ENCODE assay signal across 9 mouse cellular contexts in the genomic region with DNA sequence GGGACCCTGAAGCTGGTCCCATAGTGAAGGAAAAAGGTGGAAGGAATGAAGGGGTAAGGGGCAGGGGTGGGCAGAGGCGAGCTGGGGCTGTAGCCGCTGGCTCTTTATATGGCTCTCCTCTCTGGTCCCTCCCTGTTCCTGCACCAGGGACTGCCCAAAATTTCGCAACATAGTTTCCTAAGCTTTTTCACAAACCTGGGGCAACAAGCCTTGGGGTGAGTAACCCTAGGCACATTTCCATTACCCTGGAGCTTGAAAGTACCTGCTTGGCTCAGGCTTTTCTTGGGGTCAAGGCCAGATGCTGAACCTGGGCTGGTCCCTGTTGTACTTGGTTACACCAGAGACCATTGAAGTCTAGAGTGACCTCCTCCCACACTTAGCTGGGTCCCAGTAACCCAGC. TPM values are rescaled to one million over a fixed set of nuclear protein-coding genes. Genes with fewer than 3 reads are reported as not detected.
A peak's percentile ranks its signal among the peaks of the same experiment; 100 is the strongest.
DNase-seq lines count a peak whose midpoint lies in the region.
"Had no signal": no experiment of that assay in that cellular context is flagged by ENCODE, and none has a peak within 500 bp of the region (broad histone marks: within the 10 kb centered on the region; RNA-seq: fewer than 3 reads in every experiment).

A gene (minus strand): TSS at position 123 of the 400 bp plus-strand sequence.

- intact Hi-C loops in heart, postnatal 25 days (cut with DNase I), result no loop called here

- DNase-seq in kidney, adult 8-10 months, result peak; percentile 43 to 45
- no peak for DNase-seq in kidney, postnatal 4 days
- DNase-seq in adrenal gland, adult 8-10 months, result peak; percentile 60
- DNase-seq in heart, postnatal 25 days (ENCODE audit: low spot score), result no peak
- peak; percentile 66 to 76 for DNase-seq in lung, postnatal 4 days
- no peak for DNase-seq in left cerebral cortex, adult 8-10 months (ENCODE audit: low spot score in 2 of 2)
- DNase-seq in layer of hippocampus, postnatal 14 days (ENCODE audit: low spot score in 2 of 2), result no peak
- no peak for DNase-seq in frontal cortex, postnatal 25 days (ENCODE audit: low spot score in 2 of 2)
- DNase-seq: left cerebral cortex, postnatal 4 days had no signal

RNA-seq across cellular contexts. Expression of the gene that starts here (rescaled TPM):
- total RNA-seq in adrenal gland, adult 8-10 months (2022), result 1,000 to 10,000 TPM in 1 of 4 experiments, 100 to 1,000 TPM in 1, 10 to 100 TPM in 2; 36.4 to 1,135 (median 245) TPM
- total RNA-seq in heart, postnatal 25 days (2021), result 10 to 100 TPM; 47.1 to 80.7 TPM
- total RNA-seq in left cerebral cortex, adult 8-10 months (2022), result 1 to 10 TPM in 3 of 4 experiments, under 1 TPM in 1; 0.94 to 3.9 (median 1.3) TPM
- total RNA-seq in layer of hippocampus, postnatal 14 days (2021), result 1 to 10 TPM; 1.6 to 4.2 TPM

Comparison
In these comparisons a context has a peak if more than half of its experiments do, and no peak if none do; other contexts are left out.
1. RNA of the gene that starts here (total RNA-seq): 36.4 to 1,135 TPM in adrenal gland, adult 8-10 months and 47.1 to 80.7 TPM in heart, postnatal 25 days; 1.6 to 4.2 TPM in layer of hippocampus, postnatal 14 days and 0.94 to 3.9 TPM in left cerebral cortex, adult 8-10 months; every median in the first group is over 4 times any median in the second.
2. DNase-seq: peak in kidney, adult 8-10 months (2 of 2), adrenal gland, adult 8-10 months (single experiment) and lung, postnatal 4 days (2 of 2); none in kidney, postnatal 4 days (0 of 2), heart, postnatal 25 days (single experiment), left cerebral cortex, adult 8-10 months (0 of 2), layer of hippocampus, postnatal 14 days (0 of 2) and frontal cortex, postnatal 25 days (0 of 2).